Mouse (Mus musculus) liver, embryonic 14.5 days (tissue): ENCODE results near the gene Lbp.

Experiments used
- CTCF ChIP-seq: IDR thresholded peaks from 2 replicates; pipeline ENCODE4 v1.5.1; 2016; ENCODE audit warnings: antibody characterized with exemption, low read depth, control low read depth
- EP300 ChIP-seq: IDR thresholded peaks from 2 replicates; pipeline ENCODE4 v1.6.1; 2016; ENCODE audit warnings: antibody characterized with exemption, low read depth

- no peak for TF ChIP-seq CTCF
- TF ChIP-seq EP300 = no peak
Observed at GRCm38 (mm10) chr2:158270017-158270416, 36.3 kb upstream of the Lbp start.
